Mouse (Mus musculus) testis, adult 2 months (tissue): Measurements from ENCODE around the gene Slc18b1.

Experiments used
- CTCF ChIP-seq: fragments of 200-500 bp; IDR thresholded peaks from 2 replicates; pipeline ENCODE4 v1.5.1; 2012; ENCODE audit warnings: low read depth, mild to moderate bottlenecking, inconsistent platforms, low read length, moderate library complexity; ENCODE audit not compliant: control insufficient read depth, insufficient read depth, insufficient replicate concordance
- POLR2A ChIP-seq: fragments of 200-500 bp; IDR thresholded peaks from 2 replicates; pipeline ENCODE4 v1.6.1; 2012; ENCODE audit warnings: low read depth, mild to moderate bottlenecking, inconsistent platforms, low read length, moderate library complexity; ENCODE audit not compliant: control insufficient read depth

DNA sequence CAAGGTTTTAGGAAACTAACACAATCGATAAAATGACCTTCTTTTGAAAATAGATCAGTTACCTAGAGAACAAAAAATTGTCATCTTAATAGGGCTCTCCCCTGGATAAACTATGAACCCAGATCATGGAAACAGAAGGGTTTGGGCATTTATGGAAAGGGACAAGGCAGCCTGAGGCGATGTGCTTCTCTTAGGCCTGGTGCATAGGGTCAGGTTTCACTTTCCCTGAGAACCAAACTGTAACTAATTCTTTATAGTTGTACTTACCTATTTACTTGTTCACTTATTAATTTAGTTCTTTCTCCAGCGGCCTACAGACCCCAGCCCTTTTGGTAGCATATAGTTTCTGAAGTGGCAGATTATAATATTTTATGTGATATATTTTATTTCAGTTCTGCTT lies 40.3 kb downstream of the Slc18b1 start:
- TF ChIP-seq CTCF, result no peak
- no peak for TF ChIP-seq POLR2A
